Mouse (Mus musculus) ovary, postnatal 10 days (tissue): ENCODE measurements around the gene Lrch1.

ENCODE experiments used
- DNase-seq: peaks from one replicate; pipeline ENCODE4 v3.0.0; 2022; ENCODE audit warnings: low spot score

Gene Lrch1

DNA sequence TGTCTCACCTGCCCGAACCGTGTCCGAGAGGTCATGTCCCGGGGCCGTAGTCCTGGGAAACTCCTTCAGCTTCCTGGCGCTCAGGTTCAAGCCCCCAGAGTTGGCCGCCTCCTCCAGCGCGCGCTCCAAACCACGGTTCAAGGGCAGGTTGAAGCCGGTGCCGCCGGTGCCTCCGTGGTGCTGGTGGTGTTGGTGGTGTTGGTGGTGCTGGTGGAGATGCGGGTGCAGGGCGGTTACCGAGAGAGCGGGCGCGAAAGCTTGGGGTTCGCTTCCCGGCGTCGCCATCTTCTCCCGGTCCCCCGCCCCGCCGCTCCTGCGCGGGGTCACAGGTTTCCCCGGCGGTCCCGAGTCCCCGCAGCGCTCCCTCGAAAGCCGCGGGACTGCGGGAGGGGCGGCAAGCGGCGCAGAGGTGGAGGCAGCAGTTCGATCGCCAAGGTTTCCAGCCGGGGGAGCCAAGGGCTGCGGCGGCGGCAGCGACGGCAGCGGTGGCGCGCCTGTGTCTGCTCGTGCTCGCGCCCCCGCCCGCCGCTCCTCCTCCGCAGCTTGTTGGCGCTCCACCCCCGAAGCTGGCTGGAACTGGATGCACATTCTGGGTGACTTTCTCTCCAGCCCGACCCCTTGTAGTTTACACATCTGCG is at the start of gene Lrch1:
Gene Lrch1 (minus strand): TSS at position 501 of the 638 bp plus-strand sequence.
- DNase-seq, result peak; percentile 77

DNA sequence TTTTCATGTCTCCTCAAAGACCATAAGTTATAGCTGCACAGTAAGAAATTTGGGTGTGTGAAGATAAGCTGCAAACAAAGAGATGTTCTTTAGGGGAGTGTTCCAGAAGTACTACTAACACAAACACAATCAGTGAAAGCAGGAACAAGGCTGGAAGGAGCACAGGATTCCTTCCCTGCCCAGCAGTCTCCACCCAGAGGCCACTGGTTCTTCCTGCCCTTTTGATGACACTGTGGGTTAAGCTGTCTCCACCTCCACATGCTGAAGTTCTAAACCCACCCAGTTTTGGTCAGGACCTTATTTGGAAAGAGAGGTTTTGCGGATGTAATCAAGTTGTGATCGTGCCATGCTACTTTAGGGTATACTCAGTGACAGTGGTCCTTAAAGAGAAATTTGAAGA is 49.4 kb upstream of the Lrch1 start:
- DNase-seq, result no peak

DNA sequence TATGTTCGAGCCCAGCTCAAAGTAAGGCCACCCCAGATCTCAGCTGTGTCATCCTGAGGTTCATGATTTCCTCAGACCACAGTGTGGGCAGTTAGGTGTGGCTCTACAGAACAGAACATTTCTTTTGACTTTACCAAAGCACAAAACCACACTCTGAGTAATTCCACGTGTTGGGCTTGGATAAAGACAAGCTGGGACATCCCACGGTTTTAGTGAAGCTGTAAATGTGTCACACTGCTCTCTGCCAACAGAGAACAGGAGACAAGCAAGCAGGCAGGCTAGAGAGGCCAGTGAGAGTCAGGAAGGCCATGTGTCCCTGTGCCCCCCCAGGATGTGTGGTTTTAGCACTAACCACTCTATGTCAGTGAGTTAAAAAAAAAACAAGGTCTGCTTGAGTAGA is 48.9 kb upstream of the Lrch1 start:
- no peak for DNase-seq

DNA sequence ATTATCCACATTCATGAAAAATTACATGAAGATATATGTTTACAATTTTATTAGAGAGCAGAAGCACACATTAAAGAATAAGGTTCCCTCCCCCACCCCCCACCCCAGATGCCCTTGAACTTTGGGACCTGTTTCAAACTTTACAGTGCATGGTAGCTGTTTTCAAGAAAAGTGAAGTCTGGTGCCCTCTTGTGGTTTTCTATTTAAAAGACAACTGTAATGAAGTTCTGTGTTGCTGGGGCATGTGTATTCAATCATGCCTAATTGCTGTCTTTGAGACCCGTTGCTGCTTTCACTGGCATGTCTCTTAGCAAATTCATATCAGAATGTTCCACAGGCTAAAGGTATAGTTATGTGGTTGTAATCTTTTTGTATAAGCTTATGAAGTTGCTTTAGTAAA is 42.8 kb upstream of the Lrch1 start:
- DNase-seq, result no peak

DNA sequence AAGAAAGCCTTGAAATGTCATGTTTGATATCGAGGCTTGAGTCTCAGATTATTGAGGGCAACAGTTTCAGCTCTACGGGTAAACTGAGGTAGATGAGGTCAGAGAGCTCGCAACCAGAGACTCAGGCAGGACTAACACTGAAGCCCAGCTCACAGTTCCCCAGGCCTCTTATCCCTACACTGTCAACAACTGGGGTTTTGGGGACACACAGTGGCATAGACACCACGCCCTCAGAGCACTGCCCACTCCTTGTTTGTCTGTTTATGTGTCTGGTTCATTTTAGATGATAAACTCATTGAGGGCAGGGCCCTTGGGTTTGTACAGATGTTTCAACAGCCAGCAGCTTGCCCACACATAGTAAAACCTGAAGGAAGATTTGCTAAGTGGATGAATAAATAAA is 42.2 kb upstream of the Lrch1 start:
- no peak for DNase-seq

DNA sequence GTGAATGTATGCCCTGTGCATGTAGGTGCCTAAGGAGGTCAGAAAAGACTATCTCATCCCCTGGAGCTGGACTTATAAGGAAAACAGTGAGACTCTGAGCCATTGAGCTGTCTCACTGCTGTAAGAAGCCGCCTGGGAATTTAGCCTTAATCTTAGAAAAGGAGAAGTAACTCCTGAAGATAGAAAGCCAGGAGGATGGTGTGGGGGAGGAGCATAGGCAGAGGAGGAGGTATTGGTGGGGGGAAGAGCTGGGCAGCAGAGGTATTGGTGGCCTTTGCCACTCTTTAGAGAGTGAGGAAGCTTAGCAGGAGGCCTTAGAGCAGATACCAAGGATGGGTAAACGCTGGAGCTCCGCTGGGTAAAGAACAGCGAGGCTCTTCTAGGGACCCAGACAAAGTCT is 41.6 kb upstream of the Lrch1 start:
- no peak for DNase-seq

DNA sequence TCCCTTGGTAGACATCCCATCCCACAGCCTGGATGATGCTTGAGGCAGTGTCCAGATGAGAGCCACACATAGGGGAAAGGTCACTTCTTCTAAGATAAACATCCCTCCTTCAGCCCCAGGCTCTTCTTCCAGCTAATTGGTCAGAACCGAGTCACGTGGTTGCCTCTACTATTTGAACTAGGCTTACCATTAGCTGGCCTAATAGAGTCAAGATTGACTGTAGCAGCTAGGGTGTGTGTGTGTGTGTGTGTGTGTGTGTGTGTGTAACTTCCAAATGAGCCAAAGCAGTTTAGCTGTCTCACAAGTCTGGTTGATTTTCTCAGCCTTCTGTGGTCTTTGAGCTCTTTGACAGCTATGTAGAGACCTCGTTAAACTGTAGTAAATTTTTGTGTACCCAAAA is 38.9 kb upstream of the Lrch1 start:
- DNase-seq, result no peak

DNA sequence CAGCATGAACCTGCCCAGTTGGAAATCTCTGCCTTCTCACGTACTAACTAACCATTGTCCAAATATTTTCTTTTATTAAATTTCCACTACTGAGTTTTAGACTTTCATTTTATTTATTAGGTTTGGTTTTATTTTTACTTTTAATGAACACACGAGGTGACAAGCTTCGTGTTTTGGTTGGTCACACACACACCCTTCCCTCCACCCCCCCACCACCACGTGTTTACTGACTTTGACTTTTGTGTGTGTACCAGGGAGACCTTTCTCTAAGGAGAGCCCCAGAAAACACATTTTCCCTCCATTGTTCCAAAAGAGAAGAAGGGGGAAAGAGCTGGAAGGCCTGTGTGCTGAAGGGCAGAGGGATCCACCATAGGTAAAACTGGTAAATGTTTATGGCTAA is 38.0 kb upstream of the Lrch1 start:
- no peak for DNase-seq

DNA sequence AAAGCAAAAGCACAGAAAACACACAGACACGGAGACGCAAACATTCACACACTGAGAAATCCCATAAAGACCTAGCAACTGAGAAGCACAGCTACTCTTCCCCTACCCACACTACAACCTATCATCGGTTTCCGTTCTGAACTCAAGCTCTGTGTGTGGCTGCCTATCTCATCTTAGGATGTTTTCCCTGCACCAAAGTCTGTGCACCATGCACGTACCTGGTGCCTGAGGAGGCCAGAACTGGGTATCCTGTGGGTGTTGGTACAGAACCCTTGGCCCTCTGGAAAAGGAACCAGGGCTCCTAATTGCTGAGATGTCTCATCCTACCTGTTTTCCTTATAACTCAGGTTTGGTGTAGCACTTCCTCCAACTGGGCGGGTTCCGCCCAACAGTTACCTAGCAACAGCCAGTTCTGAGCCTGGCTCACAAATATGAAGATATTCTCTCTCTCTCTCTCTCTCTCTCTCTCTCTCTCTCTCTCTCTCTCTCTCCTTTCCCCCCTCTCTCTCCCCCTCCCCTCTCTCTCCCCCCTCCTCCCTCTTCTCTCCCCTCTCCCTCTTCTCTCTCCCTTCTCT is 37.2 kb upstream of the Lrch1 start:
- no peak for DNase-seq

DNA sequence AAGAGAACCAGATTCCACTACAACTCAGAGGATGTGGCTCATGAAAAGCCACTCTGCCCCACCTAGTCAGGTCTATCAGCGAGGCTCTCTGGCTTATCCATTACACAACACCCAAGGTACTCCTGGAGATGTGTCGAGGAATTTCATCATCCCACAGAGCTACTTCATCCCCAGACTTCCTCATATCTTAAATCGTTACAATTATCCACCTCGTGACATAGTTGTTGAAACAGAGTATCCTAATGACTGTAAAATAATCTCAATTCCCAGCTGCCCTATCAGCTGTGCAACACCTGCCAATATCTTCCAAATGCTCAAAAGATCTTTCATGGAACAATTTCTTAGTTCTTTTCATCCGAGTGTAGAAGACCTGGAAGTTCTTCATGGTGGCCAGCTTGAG is 35.4 kb upstream of the Lrch1 start:
- DNase-seq, result no peak

DNA sequence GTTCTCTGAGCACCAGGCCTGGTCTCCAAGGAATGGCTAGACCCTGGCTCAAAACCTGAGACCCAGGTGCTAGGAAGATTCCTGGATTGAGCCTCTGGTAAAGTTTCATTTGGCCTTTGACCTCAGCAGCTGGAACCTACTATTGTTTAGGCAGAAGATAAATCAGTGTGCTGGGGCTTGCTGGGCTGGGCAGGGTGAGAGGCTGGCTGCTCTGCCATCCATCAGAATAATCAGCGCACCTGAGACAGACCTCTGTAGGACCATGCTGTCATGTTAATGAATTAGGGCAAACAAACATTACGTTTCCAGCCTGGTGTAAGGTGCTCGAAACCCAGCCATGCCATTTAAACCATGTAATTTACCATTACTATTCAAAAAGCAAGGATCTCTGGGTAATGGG is 33.3 kb upstream of the Lrch1 start:
- no peak for DNase-seq

DNA sequence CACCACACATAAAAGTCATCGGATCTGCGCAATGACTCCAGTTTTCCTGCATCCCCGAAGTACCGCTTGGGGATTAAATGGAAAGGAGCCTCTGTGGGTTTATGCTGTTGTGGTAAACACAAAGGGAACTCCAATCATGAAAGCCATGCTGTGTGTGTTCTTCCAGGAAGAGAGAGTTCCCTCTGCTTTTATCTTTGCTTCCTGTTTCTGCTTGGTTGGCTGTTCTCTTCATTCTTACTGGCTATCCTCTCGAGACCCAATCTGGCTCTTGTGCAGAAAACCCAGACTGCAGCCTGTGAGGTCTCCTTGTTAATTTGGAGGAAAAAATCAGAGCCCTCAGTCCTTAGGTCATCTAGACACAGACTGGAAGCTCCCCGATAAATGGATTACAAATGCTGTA is 29.3 kb upstream of the Lrch1 start:
- DNase-seq, result no peak

DNA sequence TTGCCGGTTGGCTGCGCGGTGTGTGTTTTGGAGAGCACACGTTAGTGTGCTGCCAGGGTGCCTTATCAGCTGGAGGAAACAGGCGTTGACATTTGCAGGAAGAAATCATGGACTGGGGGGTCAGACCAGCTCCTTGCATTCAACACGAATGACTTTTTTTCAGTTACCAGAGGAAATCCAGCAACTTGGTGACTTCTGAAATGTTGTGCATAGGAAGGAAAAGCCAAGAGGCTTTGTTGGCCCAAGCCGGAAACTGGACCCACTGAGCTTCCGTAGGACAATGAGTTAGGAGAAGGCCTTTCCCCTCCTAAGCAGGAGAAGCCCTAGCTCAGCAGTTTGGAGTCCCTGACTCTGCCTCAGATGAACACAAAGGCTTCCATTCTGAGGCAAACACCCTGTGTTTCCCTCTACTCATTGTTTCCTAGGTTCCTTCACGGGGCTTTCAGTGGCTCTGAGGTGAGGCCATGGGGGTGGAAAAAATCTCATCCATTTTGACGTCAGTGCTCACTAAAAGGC is 26.5 kb upstream of the Lrch1 start:
- no peak for DNase-seq

DNA sequence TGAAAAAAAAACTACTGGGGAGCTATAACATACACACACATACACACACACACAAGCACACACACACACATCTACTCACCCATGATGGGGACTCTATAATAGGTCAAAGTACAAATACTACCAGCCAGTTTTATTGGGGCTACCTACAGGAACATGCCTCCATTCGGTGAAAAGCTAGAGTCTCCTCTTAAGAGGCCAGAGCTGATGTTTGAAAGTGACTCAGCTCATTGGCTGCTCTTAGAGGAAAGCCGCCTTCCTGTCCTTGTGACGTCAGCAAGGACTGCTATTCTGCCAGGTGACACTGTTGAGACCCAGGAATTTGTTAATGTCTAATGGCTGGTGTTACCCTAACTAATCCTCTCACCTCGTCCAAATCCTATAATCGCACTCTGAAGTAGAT is 25.0 kb upstream of the Lrch1 start:
- no peak for DNase-seq

DNA sequence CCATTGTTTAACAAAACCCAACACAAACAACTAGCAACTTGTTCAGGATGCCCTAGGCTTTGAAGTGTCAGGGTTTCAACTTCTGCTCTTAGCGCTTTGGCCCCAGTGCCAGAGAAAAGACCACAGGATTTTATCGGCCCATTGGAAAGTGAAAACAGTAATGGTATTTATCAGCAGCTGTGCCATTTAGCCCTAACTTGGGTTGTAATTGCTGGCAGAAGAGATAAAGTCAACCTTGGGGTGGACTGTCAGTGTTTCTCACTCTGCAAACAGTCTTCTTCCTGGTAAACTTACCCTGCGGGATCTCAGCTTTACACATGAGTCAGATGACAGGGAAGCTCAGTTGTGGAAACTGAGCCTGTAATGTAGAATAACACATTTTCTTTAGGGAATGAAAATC is 24.5 kb upstream of the Lrch1 start:
- no peak for DNase-seq

DNA sequence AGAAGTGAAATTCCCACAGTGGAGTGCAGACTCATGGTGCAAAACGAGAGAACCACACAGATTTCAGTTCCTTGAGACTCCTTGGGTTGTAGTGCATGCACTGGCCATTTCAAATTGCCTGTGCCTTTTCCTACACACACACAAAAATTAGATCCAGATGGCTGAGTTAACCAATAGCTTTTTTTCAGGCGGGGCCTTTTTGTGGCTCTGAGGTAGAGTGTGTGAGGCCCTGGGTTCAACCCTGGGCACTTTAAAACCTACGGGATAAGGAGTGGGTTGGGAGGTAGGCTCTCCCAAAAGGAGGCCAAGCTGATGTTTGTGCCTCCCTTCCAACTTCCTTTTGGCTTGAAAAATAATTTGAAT is 15.7 kb upstream of the Lrch1 start:
- no peak for DNase-seq

DNA sequence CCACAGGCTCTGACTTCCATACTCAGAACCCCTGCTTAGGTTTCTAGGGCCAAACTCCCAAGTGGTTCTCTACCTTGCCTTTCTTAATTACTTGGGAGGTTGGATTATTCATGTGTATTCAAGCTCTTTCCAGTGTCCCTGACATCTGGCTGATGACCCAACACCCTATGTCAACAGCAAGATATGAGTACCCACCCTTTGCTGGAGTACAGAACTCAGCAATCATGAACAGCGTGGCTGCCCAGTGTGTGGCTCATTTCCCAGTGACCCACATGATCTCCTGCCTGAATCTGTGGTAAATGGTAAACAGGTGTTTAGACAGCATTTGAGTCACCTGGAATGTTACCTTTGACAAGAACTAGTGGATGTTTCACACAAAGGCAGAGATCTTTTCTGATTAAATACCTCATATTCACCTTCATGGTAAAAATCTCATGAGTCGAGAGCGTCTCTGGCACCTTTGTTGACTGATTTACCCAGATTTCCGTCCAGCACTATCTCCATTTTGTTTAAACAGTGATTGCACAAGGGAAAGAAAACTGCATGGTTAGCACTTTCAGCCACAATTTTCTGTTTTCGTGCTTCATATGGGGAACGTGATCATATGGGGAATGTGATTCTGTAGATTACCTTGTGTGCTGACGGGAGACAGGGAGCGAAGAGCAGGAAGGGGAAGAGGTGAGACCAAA is 15.2 kb upstream of the Lrch1 start:
- DNase-seq, result no peak

DNA sequence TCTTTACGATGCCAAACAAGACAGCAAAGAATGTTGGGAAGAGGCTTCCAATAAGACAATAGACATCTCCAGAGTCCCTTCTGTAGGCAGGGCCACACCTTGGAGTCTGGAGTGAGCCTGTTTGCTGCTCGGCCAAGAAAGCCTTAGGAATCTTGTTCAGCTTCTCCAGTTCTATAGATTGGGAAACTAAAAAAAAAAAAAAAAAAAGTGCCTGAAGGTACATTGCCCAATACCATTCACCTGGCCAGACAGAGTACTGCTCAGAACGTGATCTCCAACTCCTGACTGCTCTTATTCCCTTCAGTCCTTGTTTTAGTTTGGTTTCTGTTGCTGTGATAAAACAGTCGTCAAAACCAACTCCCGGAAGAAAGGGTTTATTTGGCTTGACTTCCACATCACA is 12.9 kb upstream of the Lrch1 start:
- DNase-seq, result no peak

DNA sequence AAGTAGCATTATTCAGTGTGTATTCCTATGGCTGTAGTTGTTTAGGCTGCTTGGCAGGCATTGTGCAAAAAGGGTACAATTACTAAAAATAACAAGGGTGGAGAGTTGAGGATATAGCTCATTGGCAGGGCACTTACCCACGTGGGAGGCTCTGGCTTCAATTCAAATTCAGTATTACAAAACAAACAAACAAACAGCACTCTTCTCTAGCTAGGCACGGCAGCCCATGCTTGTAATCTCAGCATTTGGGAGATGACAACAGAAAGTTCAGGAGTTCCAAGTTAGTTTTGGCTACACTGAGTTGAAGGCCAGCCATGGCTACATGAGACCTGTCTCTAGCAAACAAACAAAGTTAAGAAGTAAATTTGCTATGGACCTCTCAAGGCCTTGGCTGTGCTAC is 9.0 kb upstream of the Lrch1 start:
- DNase-seq, result no peak

DNA sequence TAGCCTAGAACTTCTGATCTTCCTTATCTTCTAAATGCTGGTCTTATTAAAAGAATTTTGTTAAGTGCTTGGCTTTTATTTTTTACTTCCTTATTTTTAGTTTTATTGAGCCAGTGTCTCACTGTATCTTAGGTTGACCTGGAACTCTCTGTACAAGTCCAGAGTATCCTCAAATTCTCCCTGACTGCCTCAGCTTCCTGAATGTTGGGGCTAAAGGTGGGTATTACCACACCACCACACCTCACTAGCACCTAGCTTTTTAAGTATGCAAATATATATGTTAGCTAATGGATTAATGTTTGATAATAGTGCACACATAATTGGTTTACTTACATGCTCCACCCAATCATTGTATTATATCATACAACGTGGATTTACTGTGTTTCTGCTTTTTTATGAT is 8.6 kb upstream of the Lrch1 start:
- no peak for DNase-seq

DNA sequence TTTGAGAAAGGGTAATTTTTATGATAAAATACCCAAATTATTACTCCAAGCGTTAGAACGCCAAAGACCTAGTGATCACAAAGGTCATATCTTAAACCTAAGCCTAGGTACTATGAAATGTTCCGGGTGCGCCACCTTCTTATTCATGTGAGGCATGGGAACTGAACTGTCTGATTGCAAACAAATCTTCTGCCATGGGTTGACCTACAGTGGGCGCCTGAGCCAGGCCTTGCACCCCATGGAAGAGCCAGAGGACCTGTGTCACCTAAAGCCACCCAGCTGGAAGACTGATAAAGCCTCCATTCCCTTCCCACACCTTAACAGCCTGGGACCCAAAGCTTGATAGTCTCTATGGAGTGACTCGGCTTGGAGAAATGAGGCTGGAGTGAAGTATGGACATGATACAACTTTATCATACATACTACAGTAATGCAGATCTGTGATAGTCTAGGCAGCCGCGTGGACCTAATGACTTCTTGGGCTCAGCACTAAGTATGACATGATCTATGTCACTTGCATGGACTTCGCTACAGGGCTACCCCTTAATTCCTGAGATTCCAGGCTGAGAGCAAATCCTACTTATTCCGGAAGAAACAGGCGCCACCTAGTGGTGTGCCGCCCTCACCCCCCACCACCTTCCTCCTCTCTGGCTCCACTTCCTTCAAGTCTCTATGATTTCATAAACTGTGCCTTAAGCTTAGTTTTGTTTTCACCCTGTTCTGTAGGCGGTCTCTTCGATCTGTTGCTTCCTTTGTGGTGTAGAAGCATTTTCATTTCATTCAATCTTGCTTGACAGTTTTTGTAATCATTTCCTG is 957 bp upstream of the Lrch1 start:
- no peak for DNase-seq

DNA sequence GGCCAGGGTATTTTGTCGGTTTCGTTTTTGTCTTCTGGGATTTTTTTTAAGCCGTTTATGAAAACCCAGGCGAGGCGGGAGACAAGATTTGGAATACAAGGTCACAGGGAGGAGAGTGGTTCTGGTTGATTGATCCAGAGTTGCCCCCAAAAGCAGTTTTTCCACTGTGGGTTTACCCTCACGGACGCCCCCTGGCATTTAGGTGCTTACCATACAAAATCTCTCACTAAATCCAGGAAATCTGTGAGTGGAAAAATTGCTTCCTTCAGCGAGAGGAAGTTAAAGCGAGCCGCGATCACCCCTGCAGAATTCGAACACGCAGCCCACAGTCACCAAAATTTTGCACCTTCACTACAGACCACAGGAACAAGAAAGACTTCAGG is 329 bp upstream of the Lrch1 start:
- no peak for DNase-seq
